Mouse (Mus musculus): ENCODE data around the gene Vmn1r1. TPM values are rescaled to one million over a fixed set of nuclear protein-coding genes. Genes with fewer than 3 reads are reported as not detected.

The Vmn1r1 gene
- polyA plus RNA-seq, 1 experiment from 2014 or later, result not detected

DNA sequence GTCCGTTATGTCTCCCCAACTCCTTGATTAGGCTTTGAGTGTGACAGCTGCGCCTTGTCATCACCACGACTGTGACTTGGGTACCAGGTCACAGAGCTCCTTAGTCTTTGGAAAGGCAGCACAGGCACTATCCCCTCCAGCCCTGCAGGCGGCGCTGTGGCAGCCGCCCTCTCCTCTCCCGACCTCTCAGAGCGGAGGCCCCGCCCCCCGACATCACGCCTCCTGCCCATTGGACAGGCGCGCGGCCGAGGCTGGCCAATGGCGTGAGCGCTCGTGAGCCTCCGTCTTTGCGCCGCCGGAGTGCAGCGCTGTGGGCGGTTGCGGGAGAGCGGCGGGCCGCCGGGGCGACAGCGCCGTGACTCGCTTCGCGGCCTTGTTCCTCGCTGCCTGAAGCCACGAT, 39.8 kb downstream of the Vmn1r1 start, which contains the start of gene Srp9:
Gene Srp9 (plus strand): TSS at position 232 of the 400 bp plus-strand sequence.
- peak within 1 kb of the TSS; percentile 99 for H3K4me3 ChIP-seq
- H3K36me3 ChIP-seq, result 0 out of 2 replicates have a peak, but pooled peaks cover 3% of the 10 kb centered on the region
- peak within 1 kb of the TSS; percentile 83 for H3K27ac ChIP-seq (replicated peaks)
- H3K4me2 ChIP-seq (replicated peaks), result peak within 1 kb of the TSS; percentile 59
- peaks cover 22% of the 10 kb centered on the region for H3K4me1 ChIP-seq
- H3K27me3 ChIP-seq, result no peaks in the 10 kb centered on the region
- peak within 1 kb of the TSS; percentile 77 for H3K9ac ChIP-seq (replicated peaks)
- ATAC-seq (replicated peaks), result peak; percentile 99
- no peaks in the 10 kb centered on the region for H3K9me3 ChIP-seq
- WGBS, result under 1% methylated on average over 37 of the region's 37 CpGs

DNA sequence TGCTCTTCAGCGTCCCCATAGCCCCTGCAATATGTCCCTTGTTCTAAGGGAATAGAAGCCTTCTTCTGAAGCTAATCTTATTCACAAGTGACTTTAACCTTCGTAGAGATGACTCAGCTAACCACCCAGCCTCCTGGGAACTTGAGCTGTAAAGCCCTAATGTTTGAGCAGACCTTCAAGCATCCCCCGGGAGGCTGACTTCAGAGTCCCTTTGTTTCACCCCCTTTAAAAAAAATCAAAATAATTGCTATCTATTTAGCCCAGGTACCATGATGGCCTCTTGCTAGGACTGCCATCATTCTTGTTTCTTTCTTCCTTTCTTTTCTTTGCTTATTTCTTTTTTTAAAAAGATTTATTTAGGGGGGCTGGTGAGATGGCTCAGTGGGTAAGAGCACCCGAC, 41.9 kb downstream of the Vmn1r1 start:
- Histone ChIP-seq H3K27me3 (no peaks in the 10 kb centered on the region), H3K4me1 (peaks cover 22% of the 10 kb centered on the region), H3K4me3 (no peak overlapping the region), H3K4me2 (replicated peaks) (no peak overlapping the region), H3K9ac (replicated peaks) (no peak overlapping the region), H3K9me3 (no peaks in the 10 kb centered on the region), H3K36me3 (no peaks in the 10 kb centered on the region), H3K27ac (replicated peaks) (no peak overlapping the region)
- ATAC-seq (replicated peaks), result no peak
- 81% methylated on average over 4 of the region's 4 CpGs for WGBS

DNA sequence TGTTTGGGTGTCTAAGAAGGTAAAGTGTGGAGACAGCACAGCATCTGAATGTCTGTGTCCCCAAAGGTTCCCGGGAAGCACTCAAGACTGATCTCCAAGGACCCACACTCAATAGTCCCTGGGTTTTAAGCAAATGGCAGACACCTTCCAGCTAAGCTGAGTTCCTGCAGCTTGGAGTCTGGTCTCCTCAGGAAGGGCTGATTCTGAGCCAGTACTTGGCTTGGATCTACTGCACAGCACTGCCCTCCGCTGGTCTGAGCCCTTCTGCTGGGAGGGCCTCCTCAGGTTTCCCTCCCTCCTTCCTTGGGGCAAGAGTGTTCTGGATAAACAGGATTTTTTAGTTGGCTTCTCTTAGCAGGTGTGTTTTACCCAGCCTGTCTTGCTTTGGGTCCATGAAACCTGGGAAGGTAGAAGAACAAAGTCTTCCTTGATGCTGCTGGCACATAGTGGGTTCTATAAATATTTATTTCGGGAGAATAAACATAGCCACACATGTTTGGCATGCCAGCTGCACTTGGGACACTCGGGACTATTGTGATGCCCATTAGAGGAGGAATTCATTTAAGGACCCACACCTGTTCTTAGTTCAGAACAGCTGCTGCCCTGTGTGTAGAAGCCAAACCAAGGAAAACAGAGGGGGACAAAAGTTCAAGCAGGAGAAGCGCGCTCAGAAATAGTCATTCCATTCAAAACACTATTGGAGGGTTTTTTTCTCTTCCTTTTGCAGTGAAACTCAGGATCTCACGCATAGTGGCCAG, 48.5 kb downstream of the Vmn1r1 start:
- no peak overlapping the region for H3K4me2 ChIP-seq (replicated peaks)
- no peaks in the 10 kb centered on the region for H3K36me3 ChIP-seq
- 52% methylated on average over 7 of the region's 7 CpGs for WGBS
- no peak for ATAC-seq (replicated peaks)
- no peaks in the 10 kb centered on the region for H3K9me3 ChIP-seq
- H3K27ac ChIP-seq (replicated peaks), result no peak overlapping the region
- H3K9ac ChIP-seq (replicated peaks), result no peak overlapping the region
- no peaks in the 10 kb centered on the region for H3K27me3 ChIP-seq
- no peak overlapping the region for H3K4me3 ChIP-seq
- peaks cover 19% of the 10 kb centered on the region for H3K4me1 ChIP-seq

DNA sequence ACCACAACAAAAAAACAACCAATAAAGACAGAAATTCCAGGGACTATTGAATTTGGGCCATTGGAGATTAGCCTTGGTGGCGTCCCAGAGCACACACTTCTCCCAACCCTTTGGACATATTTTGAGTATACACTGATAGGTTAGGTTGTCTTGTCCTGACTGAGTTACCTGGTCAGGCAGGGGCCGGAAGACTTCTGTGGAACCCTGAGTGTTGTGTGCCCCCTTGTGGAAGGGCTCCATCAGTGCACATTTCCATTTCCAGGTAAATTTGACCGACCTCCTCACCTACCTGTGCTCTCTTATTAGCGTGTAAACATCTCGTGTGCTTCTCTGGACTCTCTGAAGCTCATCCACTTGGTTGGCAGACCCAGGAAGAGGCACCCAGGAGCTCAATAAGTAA, 49.1 kb downstream of the Vmn1r1 start:
- WGBS, result 26% methylated on average over 5 of the region's 5 CpGs
- no peaks in the 10 kb centered on the region for H3K9me3 ChIP-seq
- H3K27me3 ChIP-seq, result no peaks in the 10 kb centered on the region
- H3K27ac ChIP-seq (replicated peaks), result no peak overlapping the region
- H3K9ac ChIP-seq (replicated peaks), result no peak overlapping the region
- ATAC-seq (replicated peaks), result no peak
- H3K4me2 ChIP-seq (replicated peaks), result no peak overlapping the region
- H3K4me3 ChIP-seq, result no peak overlapping the region
- peaks cover 24% of the 10 kb centered on the region for H3K4me1 ChIP-seq
- no peaks in the 10 kb centered on the region for H3K36me3 ChIP-seq

DNA sequence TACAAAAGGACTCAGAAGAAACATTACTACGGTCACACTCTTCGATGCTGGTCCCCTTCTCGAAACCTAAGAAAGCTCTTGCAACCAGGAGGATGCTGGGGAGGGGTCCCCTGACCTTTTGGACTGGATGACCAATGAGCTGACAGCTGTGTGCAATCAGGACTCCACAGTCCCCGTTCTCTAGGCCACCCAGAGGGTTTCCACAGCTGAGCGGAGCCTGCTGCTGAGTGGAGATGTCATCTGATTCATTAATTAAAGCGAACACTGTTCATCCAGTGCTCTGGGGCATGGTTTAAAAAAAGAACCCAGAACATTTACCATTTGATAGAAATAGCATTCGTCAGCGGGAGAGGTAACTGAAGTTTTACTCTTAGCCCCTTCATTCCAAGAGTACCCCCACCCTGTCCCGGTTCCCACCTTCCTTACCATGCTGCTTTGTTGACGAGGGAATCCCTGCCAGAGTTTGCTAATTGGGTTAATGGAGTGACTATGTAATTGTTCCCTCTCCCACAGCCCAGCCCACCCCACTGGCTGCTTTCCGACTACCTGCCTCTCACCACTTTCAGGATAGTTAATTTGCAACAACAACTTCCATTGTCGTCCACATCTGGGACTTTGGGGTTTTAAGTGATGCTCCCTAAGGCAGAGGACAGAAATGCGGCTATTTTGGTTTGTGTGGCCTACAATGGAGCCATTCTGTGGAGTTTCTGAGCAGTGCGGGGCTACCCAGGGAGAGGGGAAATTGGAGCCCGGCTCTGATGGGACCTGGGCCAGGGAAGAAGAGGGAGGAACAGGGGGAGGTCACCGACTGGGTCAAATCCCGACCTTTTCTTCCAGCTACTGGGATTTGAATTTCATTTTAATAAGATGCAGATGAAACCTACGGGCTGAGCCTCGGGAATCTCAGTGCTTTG, 50.4 kb downstream of the Vmn1r1 start:
- no peak for ATAC-seq (replicated peaks)
- H3K36me3 ChIP-seq, result no peaks in the 10 kb centered on the region
- peaks cover 24% of the 10 kb centered on the region for H3K4me1 ChIP-seq
- no peak overlapping the region for H3K27ac ChIP-seq (replicated peaks)
- no peaks in the 10 kb centered on the region for H3K9me3 ChIP-seq
- H3K9ac ChIP-seq (replicated peaks), result no peak overlapping the region
- H3K4me2 ChIP-seq (replicated peaks), result no peak overlapping the region
- no peaks in the 10 kb centered on the region for H3K27me3 ChIP-seq
- no peak overlapping the region for H3K4me3 ChIP-seq
- 14% methylated on average over 19 of the region's 19 CpGs for WGBS

DNA sequence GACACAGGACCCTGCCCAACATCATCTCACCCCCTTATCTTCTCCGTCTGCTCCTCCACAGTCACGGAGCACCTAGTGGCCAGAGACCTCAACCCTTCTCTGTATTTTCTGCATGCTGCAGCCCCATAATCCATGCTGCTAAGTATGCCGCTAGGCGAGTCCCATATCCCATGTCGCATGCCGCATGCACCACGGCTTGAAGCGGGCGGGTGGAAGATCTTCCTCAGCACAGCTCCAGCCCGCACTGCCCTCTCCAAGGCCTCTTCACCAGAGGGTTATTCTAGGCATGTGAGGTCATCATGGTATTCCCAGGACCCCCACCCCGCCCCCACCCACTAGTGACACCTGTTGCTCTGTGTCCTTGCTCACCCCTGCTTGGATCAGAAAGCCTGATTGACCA, 51.2 kb downstream of the Vmn1r1 start:
- H3K9me3 ChIP-seq, result no peaks in the 10 kb centered on the region
- no peak overlapping the region for H3K9ac ChIP-seq (replicated peaks)
- 86% methylated on average over 11 of the region's 11 CpGs for WGBS
- H3K36me3 ChIP-seq, result no peaks in the 10 kb centered on the region
- H3K4me3 ChIP-seq, result no peak overlapping the region
- peaks cover 24% of the 10 kb centered on the region for H3K4me1 ChIP-seq
- H3K4me2 ChIP-seq (replicated peaks), result no peak overlapping the region
- ATAC-seq (replicated peaks), result no peak
- H3K27me3 ChIP-seq, result no peaks in the 10 kb centered on the region
- H3K27ac ChIP-seq (replicated peaks), result no peak overlapping the region

DNA sequence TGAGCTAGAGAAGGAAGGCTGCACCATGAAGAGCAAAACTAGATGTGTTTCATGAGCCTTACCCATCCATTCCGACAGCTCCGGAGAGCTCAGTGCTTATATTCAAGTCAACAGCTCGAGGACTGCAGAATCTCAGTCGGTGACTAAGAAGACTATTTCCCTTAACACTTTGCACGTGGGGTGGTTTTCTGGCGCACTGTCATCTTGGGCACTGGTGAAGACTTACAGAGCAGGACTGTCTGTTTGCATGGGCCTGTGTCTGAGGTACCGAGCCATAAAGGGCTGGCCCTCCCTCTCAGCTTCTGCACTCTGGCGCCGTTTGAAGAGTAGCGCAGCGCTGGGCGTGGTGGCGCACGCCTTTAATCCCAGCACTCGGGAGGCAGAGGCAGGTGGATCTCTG, 51.9 kb downstream of the Vmn1r1 start:
- Histone ChIP-seq H3K4me3 (no peak overlapping the region), H3K36me3 (no peaks in the 10 kb centered on the region), H3K9me3 (no peaks in the 10 kb centered on the region), H3K27ac (replicated peaks) (no peak overlapping the region), H3K4me2 (replicated peaks) (no peak overlapping the region), H3K4me1 (peaks cover 24% of the 10 kb centered on the region), H3K9ac (replicated peaks) (no peak overlapping the region), H3K27me3 (no peaks in the 10 kb centered on the region)
- WGBS, result 95% methylated on average over 15 of the region's 15 CpGs
- ATAC-seq (replicated peaks), result no peak

DNA sequence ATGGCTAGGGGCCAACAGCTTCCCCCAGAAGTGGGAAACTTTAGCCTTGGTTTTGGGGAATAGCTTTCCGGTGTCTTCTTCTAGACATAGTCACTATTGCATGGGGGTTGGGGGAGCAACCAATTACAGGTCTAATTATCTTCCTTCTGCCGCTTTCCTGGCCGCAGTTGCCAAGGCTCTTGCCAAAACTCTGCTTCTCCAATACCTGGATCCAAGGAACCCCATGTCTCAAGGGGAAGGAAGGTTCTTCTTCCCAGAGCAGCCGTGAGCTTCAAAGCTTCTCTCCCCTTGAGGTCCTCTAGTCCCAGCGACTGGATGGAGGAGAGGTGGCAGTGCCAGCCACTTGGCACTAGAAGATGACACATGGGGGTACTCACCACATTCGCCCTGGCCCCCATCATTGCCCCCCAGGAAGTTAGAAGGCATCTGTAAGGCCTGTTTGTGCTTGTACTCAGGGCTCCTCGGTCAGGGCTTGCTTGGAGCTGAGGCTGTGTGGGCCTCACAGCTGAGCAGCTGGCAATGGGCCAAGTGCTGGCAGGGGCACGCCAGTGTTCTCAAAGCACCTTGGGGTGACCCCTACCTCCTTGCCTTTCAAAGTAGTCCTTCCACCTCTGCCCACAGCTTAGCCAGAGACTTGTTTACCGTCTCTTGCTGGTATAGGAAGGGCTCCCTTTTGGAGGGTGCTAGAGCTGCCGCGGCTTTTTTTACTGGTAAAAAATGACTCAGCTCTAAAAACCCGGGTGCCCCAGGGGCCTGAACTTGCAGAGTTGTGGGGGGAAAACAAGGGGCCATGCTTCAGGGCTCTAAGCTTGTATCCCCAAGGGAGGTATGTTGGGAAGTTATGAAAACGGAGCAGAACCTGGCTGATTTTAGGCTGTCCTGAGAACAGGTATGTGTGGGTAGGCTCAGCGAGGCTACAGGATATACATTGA, 52.6 kb downstream of the Vmn1r1 start:
- no peak overlapping the region for H3K27ac ChIP-seq (replicated peaks)
- no peaks in the 10 kb centered on the region for H3K36me3 ChIP-seq
- no peaks in the 10 kb centered on the region for H3K9me3 ChIP-seq
- 66% methylated on average over 14 of the region's 14 CpGs for WGBS
- H3K4me1 ChIP-seq, result peaks cover 24% of the 10 kb centered on the region
- no peak overlapping the region for H3K4me2 ChIP-seq (replicated peaks)
- no peak overlapping the region for H3K9ac ChIP-seq (replicated peaks)
- ATAC-seq (replicated peaks), result peak; percentile 58
- no peaks in the 10 kb centered on the region for H3K27me3 ChIP-seq
- no peak overlapping the region for H3K4me3 ChIP-seq

DNA sequence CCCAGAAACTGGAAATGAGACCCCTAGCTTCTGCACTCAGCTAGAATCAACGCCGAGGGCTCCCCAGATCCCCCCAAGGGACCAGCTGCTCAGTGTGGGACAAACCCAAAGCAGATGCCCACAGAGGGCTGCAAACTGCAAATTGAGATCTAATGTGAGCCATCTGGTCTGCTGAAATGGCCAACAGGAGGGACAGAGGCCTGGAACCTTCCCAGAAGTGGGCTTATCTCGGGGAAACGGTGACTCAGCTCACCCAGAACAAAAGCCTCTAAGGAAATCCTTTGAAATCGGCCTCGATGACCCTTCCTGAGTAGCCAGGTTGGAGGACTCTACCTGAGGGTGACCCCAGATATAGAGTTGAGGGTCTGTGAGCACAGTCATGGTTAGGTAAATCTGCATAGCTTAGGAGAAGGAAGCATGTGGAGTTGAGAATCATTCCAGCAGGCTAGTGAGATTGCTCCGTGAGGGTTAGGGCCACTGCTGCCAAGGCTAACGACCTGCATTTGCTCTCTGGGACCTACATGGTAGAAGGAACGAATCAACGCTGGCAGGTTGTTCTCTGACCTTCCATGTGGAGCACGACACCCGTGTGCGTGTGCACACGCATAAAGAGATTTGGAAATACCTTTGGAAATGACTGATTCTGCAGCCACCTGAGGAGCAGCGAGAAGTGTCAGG, 53.4 kb downstream of the Vmn1r1 start:
- WGBS, result 72% methylated on average over 15 of the region's 15 CpGs
- H3K27me3 ChIP-seq, result no peaks in the 10 kb centered on the region

DNA sequence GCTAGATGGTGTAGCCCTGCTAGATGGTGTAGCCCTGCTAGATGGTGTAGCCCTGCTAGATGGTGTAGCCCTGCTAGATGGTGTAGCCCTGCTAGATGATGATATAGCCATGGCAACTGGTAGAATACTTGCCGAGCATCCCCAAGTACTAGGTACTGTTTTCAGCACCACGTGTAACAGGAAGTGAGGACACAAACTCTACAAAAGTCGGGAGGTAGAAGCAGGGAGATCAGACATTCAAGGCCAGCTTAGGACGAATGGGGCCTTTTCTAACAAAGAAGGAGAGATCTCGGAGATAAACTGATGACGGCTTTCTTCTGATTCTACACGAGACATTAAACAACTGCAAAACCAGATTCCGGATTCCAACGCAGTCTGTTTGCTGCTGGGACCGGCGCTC, 54.1 kb downstream of the Vmn1r1 start:
- ATAC-seq (replicated peaks), result no peak
- no peak overlapping the region for H3K9ac ChIP-seq (replicated peaks)
- H3K9me3 ChIP-seq, result no peaks in the 10 kb centered on the region
- peaks cover 24% of the 10 kb centered on the region for H3K4me1 ChIP-seq
- H3K27ac ChIP-seq (replicated peaks), result no peak overlapping the region
- no peak overlapping the region for H3K4me3 ChIP-seq
- no peaks in the 10 kb centered on the region for H3K27me3 ChIP-seq
- 90% methylated on average over 11 of the region's 11 CpGs for WGBS
- H3K36me3 ChIP-seq, result no peaks in the 10 kb centered on the region
- H3K4me2 ChIP-seq (replicated peaks), result no peak overlapping the region

More for the DNA sequence above, 53.4 kb downstream of the Vmn1r1 start:
- H3K4me2 ChIP-seq (replicated peaks), result no peak overlapping the region
- H3K4me1 ChIP-seq, result peaks cover 24% of the 10 kb centered on the region
- H3K4me3 ChIP-seq, result no peak overlapping the region
- H3K36me3 ChIP-seq, result no peaks in the 10 kb centered on the region
- no peaks in the 10 kb centered on the region for H3K9me3 ChIP-seq
- ATAC-seq (replicated peaks), result no peak
- H3K9ac ChIP-seq (replicated peaks), result no peak overlapping the region
- H3K27ac ChIP-seq (replicated peaks), result no peak overlapping the region

DNA sequence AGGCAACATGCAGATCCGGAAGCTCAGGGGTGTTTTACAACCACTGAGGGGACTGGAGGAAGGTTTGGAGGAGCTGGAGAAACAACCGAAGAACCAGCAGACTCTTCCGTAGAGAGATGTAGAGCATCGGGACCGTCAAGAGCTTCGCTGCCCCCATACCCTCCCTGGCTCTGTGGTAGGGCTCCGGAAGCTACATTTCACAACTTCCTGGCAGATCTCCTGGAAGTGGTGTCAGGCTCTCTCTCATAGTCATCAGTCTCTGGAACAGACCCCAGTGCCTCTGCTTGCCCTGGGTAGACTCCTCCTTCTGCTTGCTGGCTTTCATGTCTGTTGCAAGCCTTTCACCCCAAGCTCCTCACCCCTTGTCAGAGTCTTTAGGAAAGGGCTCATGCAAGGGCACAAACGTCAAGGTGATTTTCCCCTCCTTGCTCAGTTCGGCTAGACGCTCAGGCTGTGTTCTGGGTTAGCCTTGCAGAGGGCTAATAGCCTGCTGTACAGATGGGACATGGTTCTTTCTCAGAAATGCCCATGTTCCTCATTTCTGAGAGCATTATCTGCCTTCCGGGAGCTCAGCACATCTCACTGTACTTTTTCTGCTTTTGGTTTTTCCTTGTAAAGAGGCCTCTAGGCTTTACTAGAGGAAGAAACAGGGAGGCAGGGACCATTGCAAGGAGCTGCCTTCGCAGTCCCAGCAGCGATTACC, 55.7 kb downstream of the Vmn1r1 start:
- no peak overlapping the region for H3K9ac ChIP-seq (replicated peaks)
- H3K4me1 ChIP-seq, result peaks cover 16% of the 10 kb centered on the region
- ATAC-seq (replicated peaks), result no peak
- no peak overlapping the region for H3K27ac ChIP-seq (replicated peaks)
- H3K27me3 ChIP-seq, result no peaks in the 10 kb centered on the region
- H3K4me3 ChIP-seq, result no peak overlapping the region
- WGBS, result 82% methylated on average over 13 of the region's 13 CpGs
- H3K4me2 ChIP-seq (replicated peaks), result no peak overlapping the region
- H3K9me3 ChIP-seq, result no peaks in the 10 kb centered on the region
- H3K36me3 ChIP-seq, result no peaks in the 10 kb centered on the region
